Mouse (Mus musculus) embryonic facial prominence, embryonic 10.5 days (tissue): ENCODE results near the gene Cdca7. TPM values are rescaled to one million over a fixed set of nuclear protein-coding genes. Genes with fewer than 3 reads are reported as not detected.

Experiments
- DNase-seq: peaks from one replicate; pipeline ENCODE4 v3.0.0-alpha.2; 2017; ENCODE audit warnings: low spot score
- H3K27ac ChIP-seq: fragments of 300-500 bp; sonication (generic); replicated peaks from 2 replicates; pipeline ENCODE4 v1.5.1; 2016; ENCODE audit warnings: mild to moderate bottlenecking
- H3K27me3 ChIP-seq: fragments of 300-500 bp; sonication (generic); replicated peaks from 2 replicates; pipeline ENCODE4 v1.6.1; 2016; ENCODE audit warnings: low read depth, mild to moderate bottlenecking; ENCODE audit not compliant: poor library complexity, severe bottlenecking
- H3K36me3 ChIP-seq: fragments of 300-500 bp; sonication (generic); replicated peaks from 2 replicates; pipeline ENCODE4 v1.6.1; 2016; ENCODE audit warnings: mild to moderate bottlenecking, moderate library complexity
- H3K4me1 ChIP-seq: fragments of 300-500 bp; sonication (generic); 2 replicates; pipeline ENCODE4 v1.6.1; 2016
- H3K4me3 ChIP-seq: fragments of 300-500 bp; sonication (generic); 2 replicates; pipeline ENCODE4 v1.5.1; 2016; ENCODE audit warnings: mild to moderate bottlenecking, moderate library complexity
- H3K9me3 ChIP-seq: fragments of 300-500 bp; sonication (generic); 2 replicates; pipeline ENCODE4 v1.6.1; 2016; ENCODE audit warnings: mild to moderate bottlenecking
- WGBS: fragments of 180-500 bp; shearing (Covaris S2); methylation state at CpG from one replicate; pipeline ENCODE4 v1.1.7; 2016; 5-methylcytosine and 5-hydroxymethylcytosine counted together
- polyA plus RNA-seq: library from polyadenylated mRNA; unstranded; fragments of >200 nt; fragmentation: Nextera tagmentation; extraction: Ambion mirVana; gene quantifications from 2 replicates; pipeline ENCODE4 v1.2.1, GENCODE M21; 2016

Gene Cdca7
- polyA plus RNA-seq, 1 experiment from 2014 or later: 252 TPM

DNA sequence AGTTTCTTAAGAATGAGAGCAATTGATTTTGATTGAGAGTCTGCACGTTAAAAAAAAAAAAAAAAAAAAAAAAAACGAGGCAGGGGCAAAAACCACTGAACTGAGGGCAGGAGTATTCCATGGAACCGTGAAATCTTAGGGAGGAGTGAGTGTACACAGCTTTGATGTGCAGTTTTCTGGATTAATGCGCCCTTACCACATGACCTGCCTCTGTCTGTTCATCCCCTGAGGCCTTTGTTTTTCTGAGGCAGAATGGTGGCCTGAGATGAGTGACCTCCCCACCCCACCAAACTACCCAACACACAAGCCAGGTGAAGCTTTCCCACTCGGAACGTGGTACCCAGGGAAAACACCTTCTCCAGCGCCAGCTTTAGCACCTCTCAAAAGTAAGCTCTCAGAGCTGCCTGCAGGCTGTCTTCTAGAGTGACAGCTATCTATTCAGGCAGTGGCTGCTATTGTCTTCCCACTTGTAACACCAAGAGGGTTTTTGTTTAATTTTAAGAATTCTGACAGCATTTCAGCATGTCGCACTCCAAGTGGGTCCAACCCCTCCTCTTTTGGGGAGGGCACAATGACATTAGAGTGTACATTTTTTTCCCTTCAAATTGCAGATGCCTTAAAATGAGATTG, 23.9 kb downstream of the Cdca7 start:
- no peaks in the 10 kb centered on the region for H3K9me3 ChIP-seq
- H3K27ac ChIP-seq: no peak overlapping the region
- H3K36me3 ChIP-seq: no peaks in the 10 kb centered on the region
- peak overlapping the region; percentile 46 for H3K4me3 ChIP-seq
- H3K4me1 ChIP-seq: peaks cover 19% of the 10 kb centered on the region
- 17% methylated on average over 8 of the region's 8 CpGs for WGBS
- peaks cover 72% of the 10 kb centered on the region for H3K27me3 ChIP-seq
- DNase-seq: no peak

DNA sequence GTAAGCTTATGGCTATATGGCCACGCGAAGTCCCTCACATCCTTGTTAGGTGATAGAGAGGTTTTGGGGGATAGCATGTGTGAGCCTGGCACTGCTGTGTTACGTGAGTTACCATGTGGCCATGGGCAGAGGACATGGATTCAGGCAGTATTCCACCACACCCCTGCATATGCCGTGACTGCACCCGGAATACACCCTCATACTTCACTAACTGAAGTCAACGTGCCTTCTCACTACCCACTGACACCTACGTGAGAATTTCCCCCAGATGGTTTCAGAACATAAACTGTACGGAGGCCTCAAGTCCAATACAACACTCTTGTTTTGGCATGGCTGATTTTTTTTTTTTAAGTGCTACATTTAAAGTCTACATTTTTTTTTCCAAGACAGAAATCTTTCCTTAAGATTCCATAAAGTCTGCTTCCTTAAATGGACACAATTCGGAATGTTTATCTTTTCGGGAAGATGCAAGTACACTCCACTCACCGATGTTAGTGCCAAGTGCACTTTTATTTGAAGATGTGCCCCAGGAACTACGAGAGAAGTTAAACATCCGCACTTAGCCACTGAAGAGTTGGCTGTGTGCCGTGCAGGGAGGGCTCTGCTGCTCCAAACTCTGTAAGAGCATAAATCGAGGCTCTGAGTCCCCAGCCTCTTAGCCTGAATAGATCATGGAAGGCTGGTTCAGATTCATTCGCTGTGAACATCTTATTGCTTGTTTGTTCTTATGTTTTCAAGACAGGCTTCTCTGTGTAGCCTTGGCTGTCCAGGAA, 26.3 kb downstream of the Cdca7 start:
- 90% methylated on average over 16 of the region's 16 CpGs for whole genome bisulfite sequencing
- H3K9me3 ChIP-seq: no peaks in the 10 kb centered on the region
- no peak overlapping the region for H3K27ac ChIP-seq
- no peak overlapping the region for H3K4me3 ChIP-seq
- H3K36me3 ChIP-seq: no peaks in the 10 kb centered on the region
- peaks cover 19% of the 10 kb centered on the region for H3K4me1 ChIP-seq
- no peak for DNase-seq
- H3K27me3 ChIP-seq: peaks cover 76% of the 10 kb centered on the region

DNA sequence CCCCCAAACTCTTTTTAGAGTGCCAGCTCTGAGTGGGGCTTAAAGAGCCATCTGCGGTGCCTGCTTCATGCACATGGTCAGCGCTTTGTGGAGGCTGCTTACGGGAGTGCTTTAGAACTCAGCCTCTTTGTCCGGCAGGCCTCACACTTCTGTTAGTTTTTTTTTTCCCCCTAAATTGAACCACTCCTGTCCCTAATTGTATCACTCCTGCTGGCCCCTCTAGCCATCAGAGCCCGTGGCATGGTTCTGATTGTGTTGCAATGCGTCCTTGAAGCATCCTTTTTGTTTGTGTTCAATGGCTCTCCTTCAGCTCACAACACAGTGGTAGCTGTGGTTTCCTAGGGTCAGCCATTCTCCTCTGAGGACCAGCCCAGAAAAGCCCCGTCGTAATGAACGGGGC, 27.7 kb downstream of the Cdca7 start:
- H3K27ac ChIP-seq: no peak overlapping the region; the same call in 1 of the 2 replicates

GRCm38 (mm10) chr2:72507855-72508635, 32.1 kb downstream of the Cdca7 start:
- no peaks in the 10 kb centered on the region for H3K36me3 ChIP-seq
- 55% methylated on average over 18 of the region's 18 CpGs for WGBS
- no peak overlapping the region; the same call in 1 of the 2 replicates for H3K27ac ChIP-seq
- no peak overlapping the region for H3K4me3 ChIP-seq
- no peak for DNase-seq
- H3K9me3 ChIP-seq: no peaks in the 10 kb centered on the region
- peaks cover 14% of the 10 kb centered on the region for H3K4me1 ChIP-seq
- peaks cover 35% of the 10 kb centered on the region for H3K27me3 ChIP-seq

More for the DNA sequence above, 27.7 kb downstream of the Cdca7 start:
- Histone ChIP-seq H3K9me3 (no peaks in the 10 kb centered on the region), H3K4me1 (peaks cover 28% of the 10 kb centered on the region), H3K27me3 (peaks cover 64% of the 10 kb centered on the region), H3K36me3 (no peaks in the 10 kb centered on the region), H3K4me3 (no peak overlapping the region)
- WGBS: 47% methylated on average over 9 of the region's 9 CpGs
- no peak for DNase-seq

DNA sequence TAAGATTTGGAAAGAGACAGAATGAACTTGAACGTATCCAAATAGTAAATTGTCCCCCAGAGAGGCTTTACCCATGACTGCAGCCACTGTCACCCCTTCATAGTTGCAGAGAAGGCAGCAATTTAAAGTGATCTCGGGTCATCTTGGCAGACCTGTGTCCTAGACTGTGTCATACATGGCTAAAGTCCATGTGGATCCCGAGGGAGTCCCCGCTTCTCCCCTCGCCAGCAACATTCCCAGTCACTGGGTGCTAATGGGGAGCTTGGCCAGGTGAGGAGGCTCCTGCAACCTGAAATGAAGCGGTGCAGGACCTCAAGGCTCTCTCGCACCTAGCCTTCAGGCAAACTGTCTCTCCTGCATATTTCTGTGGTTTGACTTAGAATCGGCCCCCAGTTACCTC, 32.9 kb downstream of the Cdca7 start:
- Histone ChIP-seq H3K27ac (no peak overlapping the region; the same call in 1 of the 2 replicates), H3K9me3 (no peaks in the 10 kb centered on the region), H3K27me3 (peaks cover 27% of the 10 kb centered on the region), H3K4me3 (no peak overlapping the region), H3K36me3 (no peaks in the 10 kb centered on the region), H3K4me1 (0 out of 2 replicates have a peak, but pooled peaks cover 8% of the 10 kb centered on the region)
- no peak for DNase-seq
- 88% methylated on average over 8 of the region's 8 CpGs for WGBS

DNA sequence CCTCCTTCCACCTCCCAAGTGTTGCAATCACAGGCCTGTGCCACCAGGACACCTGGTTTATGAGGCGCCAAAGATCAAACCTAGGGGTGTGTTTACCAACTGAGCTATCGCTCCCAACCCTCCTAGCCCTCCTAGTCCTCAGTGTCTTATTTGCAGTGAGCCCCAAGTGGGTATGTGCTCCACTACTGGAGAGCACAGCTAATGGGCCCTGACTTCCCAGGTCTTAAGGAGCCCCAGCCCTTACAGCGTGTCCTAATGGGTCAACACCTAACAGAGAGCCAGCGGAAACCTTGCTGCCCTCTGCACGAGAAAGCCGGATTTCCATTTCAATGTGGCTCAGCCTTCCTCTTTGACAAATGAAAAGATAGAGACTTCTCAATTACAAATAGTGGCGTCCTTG, 39.6 kb downstream of the Cdca7 start:
- no peak for DNase-seq
- 28% methylated on average over 7 of the region's 7 CpGs for WGBS
- H3K9me3 ChIP-seq: no peaks in the 10 kb centered on the region
- H3K27me3 ChIP-seq: peaks cover 66% of the 10 kb centered on the region
- peaks cover 14% of the 10 kb centered on the region; the same call in 1 of the 2 replicates for H3K4me1 ChIP-seq
- H3K4me3 ChIP-seq: no peak overlapping the region
- no peaks in the 10 kb centered on the region for H3K36me3 ChIP-seq
- H3K27ac ChIP-seq: no peak overlapping the region

DNA sequence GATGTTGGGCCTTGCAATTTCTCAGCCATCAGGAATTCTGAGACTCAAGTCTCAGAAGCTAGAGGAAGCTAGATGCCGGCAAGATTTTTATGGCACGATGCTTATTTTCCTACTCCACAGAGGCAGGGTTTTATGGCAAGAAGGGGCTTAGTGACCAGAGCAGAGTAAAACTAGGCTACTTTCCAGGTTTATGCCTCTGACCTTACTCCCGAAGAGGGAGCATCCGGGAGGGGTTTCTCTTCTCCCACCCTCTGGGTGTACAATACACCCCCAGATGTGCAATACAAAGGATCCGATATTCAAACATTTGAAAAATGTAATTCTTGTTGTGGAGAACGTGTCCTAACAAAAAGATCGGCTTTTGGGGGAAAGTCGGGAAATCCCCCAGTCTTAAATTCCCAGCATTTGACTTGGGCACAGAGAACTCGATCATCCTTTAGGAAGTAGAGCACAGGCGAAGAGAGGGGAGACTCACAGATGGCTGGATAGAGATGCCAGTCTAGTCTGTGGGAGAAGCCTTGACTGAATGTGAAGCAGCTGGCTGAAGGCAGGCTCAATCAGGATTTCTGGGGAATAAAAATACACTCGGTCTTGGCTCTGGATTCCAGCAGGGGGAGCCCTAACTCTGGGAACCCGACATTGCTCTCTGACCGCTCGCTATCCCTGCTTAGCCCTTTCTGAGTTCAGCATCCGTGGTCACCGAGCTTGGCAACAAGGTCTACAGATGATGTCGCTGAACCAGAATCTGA, 40.2 kb downstream of the Cdca7 start:
- 19% methylated on average over 17 of the region's 17 CpGs for WGBS
- DNase-seq: peak; percentile 87
- H3K4me3 ChIP-seq: no peak overlapping the region
- H3K36me3 ChIP-seq: no peaks in the 10 kb centered on the region
- no peaks in the 10 kb centered on the region for H3K9me3 ChIP-seq
- H3K27ac ChIP-seq: no peak overlapping the region
- peaks cover 14% of the 10 kb centered on the region; the same call in 1 of the 2 replicates for H3K4me1 ChIP-seq
- H3K27me3 ChIP-seq: peaks cover 68% of the 10 kb centered on the region

DNA sequence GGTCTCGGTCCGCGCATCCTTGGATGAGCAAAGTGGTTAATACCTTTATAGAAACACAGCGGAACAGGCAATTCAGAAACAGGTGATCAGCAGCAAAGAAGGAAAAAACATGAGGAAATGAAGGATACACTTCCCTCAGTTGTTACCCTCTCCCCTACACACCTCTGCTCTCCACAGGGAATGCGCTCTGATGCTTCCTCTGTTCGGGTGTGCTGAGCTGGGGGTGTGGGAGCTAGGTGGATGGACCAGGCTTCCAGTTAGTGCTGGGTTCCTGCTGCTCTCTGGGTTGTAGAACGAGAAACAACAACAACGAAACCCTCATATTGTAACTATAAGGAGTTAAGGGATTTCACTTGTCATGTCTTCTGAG, 40.7 kb downstream of the Cdca7 start:
- Histone ChIP-seq H3K4me1 (peaks cover 14% of the 10 kb centered on the region; the same call in 1 of the 2 replicates), H3K9me3 (no peaks in the 10 kb centered on the region), H3K36me3 (no peaks in the 10 kb centered on the region), H3K4me3 (no peak overlapping the region), H3K27me3 (peaks cover 68% of the 10 kb centered on the region), H3K27ac (no peak overlapping the region)
- DNase-seq: no peak
- WGBS: 26% methylated on average over 8 of the region's 8 CpGs

GRCm38 (mm10) chr2:72524022-72524421, 48.1 kb downstream of the Cdca7 start:
- Histone ChIP-seq H3K4me3 (no peak overlapping the region), H3K27me3 (peaks cover 66% of the 10 kb centered on the region), H3K9me3 (no peaks in the 10 kb centered on the region), H3K4me1 (peaks cover 6% of the 10 kb centered on the region), H3K27ac (no peak overlapping the region), H3K36me3 (no peaks in the 10 kb centered on the region)
- WGBS: 72% methylated on average over 12 of the region's 12 CpGs
- no peak for DNase-seq

DNA sequence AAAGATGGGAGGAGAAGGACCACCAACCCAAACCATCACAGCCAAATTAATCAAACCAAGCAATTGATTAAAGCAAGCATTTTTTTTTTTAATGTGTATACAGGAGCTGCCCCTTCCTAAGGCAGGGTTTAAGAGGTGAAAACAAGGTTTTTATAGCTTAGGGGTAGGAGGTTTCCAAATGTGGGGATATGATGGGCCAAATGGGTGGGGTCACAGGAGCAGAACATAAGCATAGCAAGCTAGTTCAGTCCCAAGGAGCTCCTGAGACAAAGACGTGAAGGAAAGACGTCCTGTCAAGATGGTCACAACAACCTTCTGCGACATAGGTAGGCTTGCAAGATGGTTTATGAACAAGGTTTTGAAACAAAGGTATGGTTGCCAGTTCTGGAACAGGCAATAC, 49.6 kb downstream of the Cdca7 start:
- no peak for DNase-seq
- WGBS: 89% methylated on average over 3 of the region's 3 CpGs
- peaks cover 66% of the 10 kb centered on the region for H3K27me3 ChIP-seq
- peaks cover 17% of the 10 kb centered on the region for H3K4me1 ChIP-seq
- H3K27ac ChIP-seq: no peak overlapping the region
- no peaks in the 10 kb centered on the region for H3K36me3 ChIP-seq
- no peak overlapping the region for H3K4me3 ChIP-seq
- no peaks in the 10 kb centered on the region for H3K9me3 ChIP-seq

DNA sequence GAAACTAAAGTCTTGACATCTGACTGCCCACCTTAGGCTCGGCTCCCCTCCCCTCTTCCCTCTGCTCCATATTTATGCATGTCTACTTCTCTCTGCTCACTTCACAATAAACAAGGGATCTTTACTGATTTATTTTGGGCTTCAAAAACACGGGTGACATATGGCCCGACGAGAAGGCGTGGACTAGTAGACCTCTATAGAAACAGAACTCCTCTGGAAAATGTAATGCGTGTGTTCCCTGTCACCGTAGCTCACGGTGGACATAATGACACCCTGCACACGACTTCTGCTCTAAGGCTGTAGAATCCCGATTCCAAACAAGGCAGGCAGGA, 53.0 kb downstream of the Cdca7 start:
- Histone ChIP-seq H3K36me3 (no peaks in the 10 kb centered on the region), H3K4me1 (peaks cover 13% of the 10 kb centered on the region), H3K9me3 (no peaks in the 10 kb centered on the region), H3K27ac (no peak overlapping the region), H3K27me3 (peaks cover 66% of the 10 kb centered on the region), H3K4me3 (peak overlapping the region; percentile 43; the same call in 1 of the 2 replicates)
- 68% methylated on average over 10 of the region's 10 CpGs for WGBS
- DNase-seq: no peak
